In the genomic region with DNA sequence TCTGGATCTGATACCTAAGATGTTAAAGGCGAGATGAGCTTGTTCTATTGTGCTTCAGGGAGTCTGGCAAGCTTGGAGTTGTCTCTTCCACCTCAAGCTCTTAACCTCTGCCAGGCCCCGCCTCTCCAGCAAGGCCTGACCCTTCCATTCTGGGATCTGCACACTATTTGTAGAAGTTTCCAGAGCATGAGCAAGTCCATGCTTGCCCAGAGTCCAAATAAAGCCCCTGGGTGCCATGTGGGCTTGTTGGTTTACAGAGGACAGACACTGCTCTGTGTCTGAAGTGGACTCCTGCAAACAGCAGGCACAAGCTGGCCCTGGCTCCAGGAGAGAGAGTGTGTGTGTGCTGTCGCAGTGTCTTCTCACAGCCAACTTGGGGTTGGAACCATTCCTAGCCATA, we compare ENCODE assay signal across 18 mouse cellular contexts.
A peak's percentile ranks its signal among the peaks of the same experiment; 100 is the strongest.
DNase-seq lines count a peak whose midpoint lies in the region.
"Had no signal": no experiment of that assay in that cellular context is flagged by ENCODE, and none has a peak within 500 bp of the region (broad histone marks: within the 10 kb centered on the region; RNA-seq: fewer than 3 reads in every experiment).

No protein-coding gene starts in this region.

- 0 out of 2 replicates have a peak, but pooled peaks cover 3% of the 10 kb centered on the region for H3K27me3 ChIP-seq in heart, embryonic 10.5 days (ENCODE audit: insufficient read depth, poor library complexity, severe bottlenecking)
- H3K27me3 ChIP-seq: embryonic facial prominence, embryonic 13.5 days; forebrain, embryonic 13.5 days had no signal

- WGBS in heart, embryonic 10.5 days, result 79% methylated on average over 3 of the region's 3 CpGs

- no peaks in the 10 kb centered on the region for H3K9me3 ChIP-seq in heart, embryonic 10.5 days
- H3K9me3 ChIP-seq: embryonic facial prominence, embryonic 13.5 days; forebrain, embryonic 13.5 days had no signal

- no peak overlapping the region for H3K4me3 ChIP-seq in heart, embryonic 10.5 days
- H3K4me3 ChIP-seq: embryonic facial prominence, embryonic 13.5 days; forebrain, embryonic 13.5 days had no signal

- peak; percentile 44 for DNase-seq in gastrocnemius, adult 18-20 months (ENCODE audit: low spot score)
- DNase-seq in gastrocnemius, postnatal 14 days, result no peak
- DNase-seq in heart, adult 18-20 months, result peak; percentile 36 to 60
- DNase-seq in heart, embryonic 10.5 days (ENCODE audit: low spot score), result no peak
- peak; percentile 8 to 15 for DNase-seq in layer of hippocampus, postnatal 10 days (ENCODE audit: low spot score in 2 of 2)
- no peak for DNase-seq in layer of hippocampus, adult 9-10 months (ENCODE audit: low spot score)
- DNase-seq in fat pad, adult 2 months (ENCODE audit: extremely low read depth, low read depth, low spot score), result peak; percentile 42
- DNase-seq in left cerebral cortex, adult 9 months (ENCODE audit: low spot score in 2 of 2), result no peak
- DNase-seq: adrenal gland, postnatal 14 days; B cell, adult 2 months; cerebellum, adult 18-20 months; cerebellum, adult 9-11 months; cerebellum, postnatal 36 days; forebrain, postnatal 0 days; gastrocnemius, postnatal 10 days; kidney, adult 8-10 months had no signal

- intact Hi-C loops in gastrocnemius, postnatal 14 days (cut with DNase I; ENCODE audit: low total_unique reads), result no loop called here

- no peak overlapping the region for H3K27ac ChIP-seq in heart, embryonic 10.5 days
- H3K27ac ChIP-seq: embryonic facial prominence, embryonic 13.5 days; forebrain, embryonic 13.5 days had no signal

- H3K4me1 ChIP-seq in heart, embryonic 10.5 days, result no peaks in the 10 kb centered on the region
- H3K4me1 ChIP-seq: forebrain, embryonic 13.5 days had no signal

- no peaks in the 10 kb centered on the region for H3K36me3 ChIP-seq in heart, embryonic 10.5 days
- H3K36me3 ChIP-seq: embryonic facial prominence, embryonic 13.5 days had no signal

Comparison
In these comparisons a context has a peak if more than half of its experiments do, and no peak if none do; other contexts are left out.
1. DNase-seq: peak in gastrocnemius, adult 18-20 months (single experiment), heart, adult 18-20 months (2 of 2), layer of hippocampus, postnatal 10 days (2 of 2) and fat pad, adult 2 months (single experiment); none in gastrocnemius, postnatal 14 days (single experiment), heart, embryonic 10.5 days (single experiment), layer of hippocampus, adult 9-10 months (single experiment) and left cerebral cortex, adult 9 months (0 of 2).